Mouse (Mus musculus) C2C12 (cell line): Measurements from ENCODE around the gene Astl. TPM values are rescaled to one million over a fixed set of nuclear protein-coding genes. Genes with fewer than 3 reads are reported as not detected.

Experiments used
- H3K27me3 ChIP-seq: one replicate; pipeline ENCODE4 v1.6.1; 2011; ENCODE audit not compliant: control insufficient read depth, insufficient read depth, insufficient read length
- H3K36me3 ChIP-seq: one replicate; pipeline ENCODE4 v1.6.1; 2011; ENCODE audit not compliant: control insufficient read depth, insufficient read depth
- H3K4me3 ChIP-seq: one replicate; pipeline ENCODE4 v1.5.1; 2011; ENCODE audit warnings: mild to moderate bottlenecking, control low read depth; ENCODE audit not compliant: poor library complexity, insufficient read depth, severe bottlenecking
- H3K79me2 ChIP-seq: one replicate; pipeline ENCODE4 v1.6.1; 2011; ENCODE audit not compliant: control insufficient read depth, insufficient read depth
- H3K79me3 ChIP-seq: one replicate; pipeline ENCODE4 v1.6.1; 2011; ENCODE audit warnings: low read depth, control low read depth
- H3ac ChIP-seq: one replicate; pipeline ENCODE3; 2011; ENCODE audit warnings: low read depth; ENCODE audit not compliant: control insufficient read depth, insufficient read length
- CEBPB ChIP-seq: IDR thresholded peaks from one replicate; pipeline ENCODE4 v1.6.1; 2011; ENCODE audit warnings: low read depth, mild to moderate bottlenecking, control low read depth, moderate library complexity
- CTCF ChIP-seq: IDR thresholded peaks from one replicate; pipeline ENCODE4 v1.5.1; 2011; ENCODE audit not compliant: control insufficient read depth, insufficient read depth, insufficient read length
- FOSL1 ChIP-seq: IDR thresholded peaks from one replicate; pipeline ENCODE4 v1.8.0; 2011; ENCODE audit warnings: mild to moderate bottlenecking, low read length; ENCODE audit not compliant: poor library complexity, insufficient read depth, severe bottlenecking
- MAX ChIP-seq: IDR thresholded peaks from one replicate; pipeline ENCODE4 v1.6.1; 2011; ENCODE audit warnings: mild to moderate bottlenecking, control low read depth
- MYOD1 ChIP-seq: IDR thresholded peaks from one replicate; pipeline ENCODE4 v1.6.1; 2011; ENCODE audit warnings: low read depth; ENCODE audit not compliant: control insufficient read depth, insufficient read length
- MYOG ChIP-seq: IDR thresholded peaks from one replicate; pipeline ENCODE4 v1.6.1; 2011; ENCODE audit not compliant: control insufficient read depth, insufficient read length; ENCODE audit errors: extremely low read depth
- USF1 ChIP-seq: IDR thresholded peaks from one replicate; pipeline ENCODE4 v1.6.1; 2011; ENCODE audit warnings: low read depth, mild to moderate bottlenecking, control low read depth, moderate library complexity
- polyA plus RNA-seq: library from polyadenylated mRNA; unstranded; fragments of >200 nt; fragmentation: generic; extraction: Trizol; gene quantifications from one replicate; pipeline ENCODE4 v1.2.1, GENCODE M21; 2012; ENCODE audit warnings: missing spikeins

The Astl gene
- polyA plus RNA-seq, 1 experiment = not detected

DNA sequence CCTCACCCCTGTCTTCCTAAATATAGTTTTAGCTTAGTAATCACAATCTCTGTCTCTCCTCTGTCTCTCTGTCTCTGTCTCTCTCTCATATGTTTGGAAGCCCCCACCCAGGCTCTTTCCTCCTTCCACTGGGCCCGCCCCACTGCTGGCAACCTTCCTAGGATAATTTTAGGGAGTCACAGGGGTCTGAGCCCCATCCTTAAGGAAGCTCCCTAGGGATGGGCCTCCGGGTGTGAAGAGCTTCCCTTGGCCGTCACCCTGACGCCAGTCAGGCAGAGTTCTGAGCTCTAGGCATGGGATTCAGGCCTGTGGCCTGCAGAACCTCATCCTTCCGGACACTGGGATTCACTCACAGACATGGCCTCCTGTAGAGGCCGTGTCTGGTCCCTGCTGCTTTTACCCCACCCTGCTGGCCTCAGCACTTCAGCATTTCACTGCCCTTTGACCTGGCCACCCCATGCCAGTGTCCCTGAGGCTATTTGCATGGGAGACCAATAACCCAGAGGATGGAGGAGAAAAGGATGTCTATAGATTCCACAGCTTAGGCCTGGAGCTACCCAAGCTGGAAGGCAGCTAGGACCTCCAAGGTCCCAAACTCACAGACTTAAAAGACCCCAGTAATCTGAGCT is 38.1 kb downstream of the Astl start:
- Histone ChIP-seq H3ac (no peak overlapping the region), H3K36me3 (no peaks in the 10 kb centered on the region), H3K79me2 (no peaks in the 10 kb centered on the region), H3K79me3 (no peaks in the 10 kb centered on the region), H3K4me3 (no peak overlapping the region), H3K27me3 (peaks cover 32% of the 10 kb centered on the region)
- TF ChIP-seq MAX = no peak
- TF ChIP-seq FOSL1 = no peak
- no peak for TF ChIP-seq MYOG
- TF ChIP-seq CTCF = no peak
- no peak for TF ChIP-seq USF1
- no peak for TF ChIP-seq MYOD1
- no peak for TF ChIP-seq CEBPB

DNA sequence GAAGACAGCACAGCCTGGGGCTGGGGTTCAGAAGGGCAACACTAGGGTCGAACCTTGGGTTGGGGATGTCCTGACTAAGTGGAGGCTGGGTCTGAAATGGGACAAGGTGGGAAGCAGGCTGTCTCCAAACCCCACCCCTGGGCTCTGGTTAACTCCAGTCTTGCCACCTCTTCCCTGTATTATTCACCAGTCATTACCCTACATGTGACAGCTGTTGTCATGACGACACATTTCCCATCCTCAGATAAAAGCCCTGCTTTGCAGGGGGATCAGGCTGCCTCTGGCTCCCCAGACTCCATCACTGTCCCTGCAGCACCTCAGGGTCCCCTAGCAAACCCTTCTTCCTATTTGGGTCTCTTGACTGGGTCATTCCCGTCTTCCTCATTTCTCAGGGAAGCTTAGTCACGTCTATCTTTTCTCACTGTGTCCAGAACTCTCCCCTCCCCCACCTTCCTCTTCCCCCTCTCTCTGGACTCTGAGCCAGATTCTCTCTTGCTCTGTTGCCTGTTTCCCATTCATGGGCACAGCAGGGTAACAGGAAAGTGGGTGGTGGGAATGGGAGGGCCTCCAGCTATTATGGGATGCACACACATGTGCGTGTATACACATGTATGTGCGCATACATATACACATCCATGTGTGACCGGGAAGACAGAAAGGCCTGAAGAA is 39.6 kb downstream of the Astl start:
- H3K79me3 ChIP-seq = no peaks in the 10 kb centered on the region

DNA sequence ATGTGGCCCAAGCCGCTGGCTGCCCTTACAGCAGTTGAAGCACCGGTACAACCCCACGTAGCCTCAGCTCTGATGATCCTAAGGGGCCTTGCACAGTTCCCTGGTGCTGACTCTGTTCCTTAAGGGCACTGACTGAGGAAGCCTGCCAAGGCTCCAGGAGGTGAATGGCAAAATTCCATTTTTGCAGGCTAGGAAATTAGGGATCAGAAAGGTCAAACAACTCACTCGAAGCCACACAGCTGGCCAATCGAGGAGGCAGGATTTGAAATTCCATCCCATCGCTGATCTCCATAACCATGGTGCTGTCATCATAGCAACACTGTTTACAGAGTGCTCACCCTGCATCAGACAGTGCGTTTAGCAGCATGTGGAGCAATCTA is 40.2 kb downstream of the Astl start:
- no peak overlapping the region for H3K4me3 ChIP-seq
- no peak overlapping the region for H3ac ChIP-seq
- no peaks in the 10 kb centered on the region for H3K36me3 ChIP-seq
- H3K79me2 ChIP-seq = no peaks in the 10 kb centered on the region
- H3K79me3 ChIP-seq = no peaks in the 10 kb centered on the region
- peaks cover 25% of the 10 kb centered on the region for H3K27me3 ChIP-seq
- TF ChIP-seq MYOG = no peak
- no peak for TF ChIP-seq CEBPB
- no peak for TF ChIP-seq MYOD1
- TF ChIP-seq USF1 = no peak
- TF ChIP-seq FOSL1 = no peak
- TF ChIP-seq CTCF = no peak
- TF ChIP-seq MAX = no peak

More for the DNA sequence above, 39.6 kb downstream of the Astl start:
- H3K4me3 ChIP-seq = no peak overlapping the region
- no peaks in the 10 kb centered on the region for H3K36me3 ChIP-seq
- TF ChIP-seq CEBPB (no peak), MYOG (no peak), USF1 (no peak), FOSL1 (no peak)
- H3ac ChIP-seq = no peak overlapping the region
- no peaks in the 10 kb centered on the region for H3K79me2 ChIP-seq
- peaks cover 29% of the 10 kb centered on the region for H3K27me3 ChIP-seq

DNA sequence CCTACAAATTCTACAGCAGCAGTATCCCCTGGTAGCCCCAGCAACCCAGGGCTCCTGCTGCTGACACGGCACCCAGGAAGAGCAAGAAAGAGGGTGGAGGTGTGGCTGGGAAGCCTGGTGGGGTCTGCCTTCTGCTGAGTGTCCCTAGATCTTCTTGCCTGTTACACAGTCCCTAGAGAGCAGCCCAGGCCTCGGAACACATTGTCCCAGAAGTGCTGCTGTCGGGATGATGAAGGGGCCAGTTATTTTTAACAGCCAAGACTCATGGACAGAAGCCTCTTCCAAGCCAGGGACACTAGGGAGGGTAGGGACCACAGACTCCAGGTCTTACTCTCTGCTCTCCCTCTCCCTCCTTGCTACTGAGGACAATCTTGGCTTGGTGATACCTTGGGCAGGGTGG is 40.8 kb downstream of the Astl start:
- H3K27me3 ChIP-seq = peaks cover 23% of the 10 kb centered on the region
- H3K4me3 ChIP-seq = no peak overlapping the region
- no peak overlapping the region for H3ac ChIP-seq
- no peaks in the 10 kb centered on the region for H3K36me3 ChIP-seq
- H3K79me3 ChIP-seq = no peaks in the 10 kb centered on the region
- H3K79me2 ChIP-seq = no peaks in the 10 kb centered on the region
- TF ChIP-seq MYOD1 (no peak), FOSL1 (no peak), MYOG (no peak), CTCF (no peak), CEBPB (no peak), USF1 (no peak), MAX (no peak)

DNA sequence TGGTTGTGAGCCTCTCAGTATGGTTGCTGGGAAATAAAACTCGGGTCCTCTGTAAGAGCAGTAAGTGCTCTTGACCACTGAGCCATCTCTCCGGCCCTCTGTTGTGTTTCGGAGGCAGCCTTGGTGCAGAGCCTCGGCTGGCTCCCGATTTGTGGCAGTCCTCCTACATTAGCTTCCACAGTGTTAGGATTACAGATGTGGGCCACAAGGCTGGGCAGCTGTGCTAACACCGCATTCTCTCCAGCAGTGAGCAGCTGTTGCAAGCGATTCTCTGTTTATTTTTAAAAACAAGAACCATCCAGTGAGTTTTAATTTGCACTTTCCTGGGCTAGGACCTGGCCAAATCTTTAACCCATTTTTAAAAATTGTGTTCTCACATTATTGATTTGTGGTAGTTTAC is 45.4 kb downstream of the Astl start:
- no peak overlapping the region for H3K4me3 ChIP-seq
- TF ChIP-seq USF1 (no peak), MAX (no peak), MYOG (no peak), CEBPB (no peak), CTCF (no peak), MYOD1 (no peak), FOSL1 (no peak)

DNA sequence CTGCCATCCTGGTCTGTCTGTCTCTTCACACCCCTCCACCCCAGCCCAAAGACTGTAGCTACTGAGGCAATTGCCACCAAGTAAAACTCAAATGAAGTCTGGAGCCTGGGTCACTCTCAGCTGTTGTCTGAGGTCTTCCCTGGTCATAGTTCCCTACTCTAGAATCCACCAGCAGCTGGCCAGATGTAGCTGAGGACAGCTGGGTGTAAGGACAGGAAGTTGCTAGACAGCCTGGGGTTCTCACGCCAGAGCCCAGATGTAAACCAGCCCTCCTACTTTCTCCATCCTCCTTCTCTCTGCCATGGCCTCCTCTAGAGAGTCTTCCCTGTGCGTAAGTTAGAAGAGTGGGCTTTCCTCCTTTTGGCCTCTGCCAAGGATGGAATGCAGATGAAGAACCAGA is 49.1 kb downstream of the Astl start:
- TF ChIP-seq MYOG (no peak), CTCF (no peak), CEBPB (no peak), MYOD1 (no peak), MAX (no peak), FOSL1 (no peak), USF1 (no peak)
- no peaks in the 10 kb centered on the region for H3K79me3 ChIP-seq
- H3K27me3 ChIP-seq = peaks cover 30% of the 10 kb centered on the region
- no peak overlapping the region for H3K4me3 ChIP-seq
- no peak overlapping the region for H3ac ChIP-seq
- no peaks in the 10 kb centered on the region for H3K36me3 ChIP-seq
- no peaks in the 10 kb centered on the region for H3K79me2 ChIP-seq

More for the DNA sequence above, 45.4 kb downstream of the Astl start:
- no peaks in the 10 kb centered on the region for H3K79me3 ChIP-seq
- H3ac ChIP-seq = no peak overlapping the region
- no peaks in the 10 kb centered on the region for H3K36me3 ChIP-seq
- H3K27me3 ChIP-seq = peaks cover 35% of the 10 kb centered on the region
- H3K79me2 ChIP-seq = no peaks in the 10 kb centered on the region
